Mouse (Mus musculus): ENCODE measurements at regions not wholly inside any gene's neighbourhood (a gene's known extent, or its start where the extent isn't known, plus 50 kb on each side); places are given as distances from the start of the nearest gene placed in this dataset.
"Not testable (repeated sequence)": the region's sequence is repeated elsewhere in the genome, so short reads cannot be mapped to it uniquely, and the experiment has no call there.

DNA sequence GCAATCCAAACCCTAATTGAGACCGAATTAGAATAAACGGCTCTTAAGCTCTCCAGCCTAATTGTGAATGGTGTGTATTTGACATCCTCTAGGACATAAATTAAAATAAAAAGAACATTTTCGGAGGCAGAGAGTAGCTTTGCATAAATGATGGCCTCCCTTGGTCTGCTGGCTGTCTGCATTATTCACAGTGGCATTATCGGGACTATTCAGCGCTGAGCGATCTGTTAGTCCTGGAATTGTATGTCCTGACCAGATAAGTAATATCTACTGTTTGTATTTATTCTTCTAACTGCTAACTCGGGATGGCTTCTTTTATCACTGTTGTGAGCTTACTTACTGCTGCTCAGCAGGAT, 299.6 kb downstream of the Chl1 start:
- DNase-seq: no peak

DNA sequence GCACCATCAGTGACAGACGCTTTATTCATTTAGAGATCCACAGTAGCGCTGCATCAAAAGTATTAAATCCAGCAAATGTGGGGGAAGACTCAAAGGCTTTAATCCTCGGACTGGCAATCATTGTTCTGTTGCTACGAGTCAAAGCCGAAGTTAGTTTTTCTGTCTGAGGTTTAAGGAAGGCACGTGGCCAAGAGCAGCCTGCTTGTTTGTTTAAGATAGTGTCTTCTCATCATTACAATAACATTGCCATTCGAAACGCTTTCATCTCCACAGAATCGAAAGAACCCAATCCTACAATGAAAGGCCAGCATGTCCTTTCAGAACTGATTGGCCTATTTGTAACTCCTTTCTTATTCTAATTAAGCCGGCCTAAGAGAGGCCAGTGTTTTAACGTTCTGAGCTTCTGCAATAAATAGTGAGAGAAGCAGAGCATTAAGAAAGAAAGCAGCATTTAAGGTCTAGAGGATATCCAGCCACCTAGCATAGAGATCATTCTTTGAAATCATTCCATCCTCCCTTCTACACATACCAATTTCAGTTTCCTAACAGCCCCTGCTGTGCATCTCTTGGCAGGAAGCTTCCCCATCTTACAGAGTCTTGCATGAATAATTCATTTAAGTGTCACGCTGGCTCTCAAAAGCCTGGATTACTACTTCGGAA, 300.1 kb downstream of the Chl1 start:
- peak; percentile 35 for DNase-seq

DNA sequence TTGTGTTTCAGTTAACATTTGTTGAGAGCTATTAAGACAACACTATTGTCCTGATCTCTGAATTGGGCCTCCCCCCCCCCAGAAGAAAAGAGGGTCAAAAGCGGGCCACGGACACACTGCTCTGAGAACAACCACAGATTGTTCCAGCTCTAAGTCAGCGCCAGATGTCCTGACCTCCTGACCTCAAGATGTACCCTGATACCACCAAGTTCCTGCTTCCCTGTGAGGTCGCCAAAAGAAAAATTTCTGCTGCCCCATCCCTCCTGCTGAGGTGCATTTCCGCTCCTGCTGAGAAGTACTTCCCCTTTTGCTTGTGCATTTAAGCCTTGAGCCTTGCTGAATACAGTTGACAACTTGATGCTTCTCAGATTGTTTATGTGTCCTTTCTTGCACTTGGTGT, 306.0 kb downstream of the Chl1 start:
- DNase-seq: not testable (repeated sequence)

DNA sequence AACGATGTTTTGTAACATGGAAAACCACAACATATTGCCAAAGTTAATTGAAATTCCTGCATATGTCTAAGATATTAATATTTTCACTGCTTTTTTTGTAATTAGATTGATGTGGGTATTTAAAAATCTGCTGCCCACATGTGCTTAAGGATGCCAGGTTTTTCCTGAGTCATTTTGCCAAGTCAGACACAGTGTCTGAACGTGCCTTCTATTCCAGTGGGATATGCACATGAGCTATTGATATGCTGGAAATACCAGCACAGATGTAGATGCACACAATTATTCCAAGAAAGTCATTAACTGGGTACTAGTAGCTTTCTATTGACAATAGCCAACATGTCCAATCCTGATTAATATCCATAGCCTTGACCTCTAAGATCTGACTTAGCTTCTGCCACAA, 315.7 kb downstream of the Chl1 start:
- DNase-seq: no peak

GRCm38 (mm10) chr6:103827623-103828022, 317.2 kb downstream of the Chl1 start:
- no peak for DNase-seq

DNA sequence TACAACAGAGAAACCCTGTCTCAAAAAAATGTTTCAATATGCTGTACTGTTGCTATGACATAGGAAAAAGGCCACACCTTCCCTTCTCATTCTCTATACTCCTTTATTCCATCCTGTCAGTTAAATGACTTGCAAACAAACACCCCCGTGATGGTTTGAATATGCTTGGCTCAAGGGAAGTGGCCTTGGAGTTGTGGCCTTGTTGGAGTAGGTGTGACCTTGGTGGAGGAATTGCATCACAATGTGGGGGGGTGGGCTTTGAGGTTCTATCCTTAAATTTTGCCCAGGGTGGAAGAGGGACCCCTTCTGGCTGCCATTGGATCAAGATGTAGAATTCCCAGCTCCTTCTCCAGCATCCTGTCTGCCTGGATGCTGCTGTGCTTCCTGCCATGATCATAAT, 318.5 kb downstream of the Chl1 start:
- no peak for DNase-seq

DNA sequence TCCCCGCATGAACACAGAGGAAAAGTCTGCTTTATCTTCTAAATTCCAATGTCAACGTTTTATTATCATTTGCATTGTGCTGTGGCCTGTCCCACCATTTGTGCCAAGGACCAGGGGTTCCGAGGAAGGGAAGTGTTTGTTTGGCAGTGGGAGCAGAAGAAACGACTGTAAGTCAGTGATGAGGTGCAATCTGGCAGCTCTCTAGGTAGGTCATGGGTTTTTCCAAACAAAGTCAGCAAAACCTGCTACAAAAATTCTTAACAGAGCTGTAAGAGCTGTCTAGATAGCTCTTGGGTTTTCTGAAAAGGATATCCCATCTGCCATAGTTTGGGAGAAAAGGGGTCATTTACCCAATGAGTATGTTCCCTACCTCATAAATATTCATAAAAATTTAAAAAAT, 321.9 kb downstream of the Chl1 start:
- no peak for DNase-seq

- DNase-seq: no peak
These were observed 322.4 kb downstream of the Chl1 start for GRCm38 (mm10) chr6:103832808-103833207.

DNA sequence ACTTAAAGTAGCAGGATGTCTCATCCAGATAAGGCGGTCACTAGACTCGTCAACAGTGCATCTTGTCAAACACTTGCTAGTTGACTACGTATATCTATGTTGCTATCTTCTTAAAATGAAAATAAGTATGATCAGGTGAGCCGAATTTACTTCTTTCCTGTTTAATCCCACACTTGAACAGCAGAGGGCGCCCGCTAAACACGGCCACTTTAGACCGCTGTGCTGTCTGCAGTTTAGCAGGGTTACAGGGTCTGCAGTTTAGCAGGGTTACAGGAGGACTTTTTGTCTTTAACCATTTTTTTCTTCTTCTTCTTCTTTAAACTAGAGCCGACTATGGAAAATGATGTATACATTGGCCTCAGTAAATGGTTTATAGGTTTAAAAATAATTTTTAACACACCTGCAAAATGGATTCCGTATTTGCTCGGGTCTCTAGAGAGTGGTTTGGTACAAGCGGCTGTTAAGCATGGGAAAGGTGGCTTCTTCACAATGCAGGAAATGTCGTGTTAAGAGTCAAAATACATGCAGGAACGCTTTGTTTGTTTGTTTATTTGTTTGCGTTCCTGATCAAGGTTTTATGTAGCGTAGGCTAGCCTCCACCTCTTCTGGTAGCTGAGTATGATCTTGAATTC, 323.2 kb downstream of the Chl1 start:
- DNase-seq: peak; percentile 73

- no peak for DNase-seq
These were observed 324.4 kb downstream of the Chl1 start for GRCm38 (mm10) chr6:103834726-103835229.

DNA sequence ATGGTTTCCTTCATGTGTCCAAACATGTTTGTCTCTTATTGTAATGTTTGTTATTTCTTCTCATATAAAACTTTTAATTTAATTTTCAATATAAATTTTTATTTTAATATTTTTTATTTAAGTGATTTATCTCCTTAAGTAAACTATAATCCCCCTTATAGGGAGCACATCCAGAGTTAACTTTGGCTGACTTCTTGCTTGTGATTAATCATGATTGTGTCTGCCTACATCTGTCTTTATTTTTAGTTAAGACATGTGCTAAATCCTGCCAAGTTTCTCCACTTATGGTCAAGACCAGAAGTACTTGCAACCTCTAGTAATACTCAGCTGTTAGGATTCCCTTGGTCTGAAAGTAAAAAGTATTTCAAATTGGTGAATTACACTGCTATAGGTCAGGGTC, 349.4 kb downstream of the Chl1 start:
- DNase-seq: no peak

- no peak for DNase-seq
These were observed 383.1 kb downstream of the Chl1 start for GRCm38 (mm10) chr6:103893455-103893854.

- peak; percentile 4 for DNase-seq
These were observed 414.1 kb downstream of the Chl1 start for GRCm38 (mm10) chr6:103924504-103924903.

GRCm38 (mm10) chr6:103927094-103927493, 416.7 kb downstream of the Chl1 start:
- no peak for DNase-seq

GRCm38 (mm10) chr6:103940345-103940744, 430.0 kb downstream of the Chl1 start:
- DNase-seq: no peak

- DNase-seq: no peak
These were observed 434.0 kb downstream of the Chl1 start for GRCm38 (mm10) chr6:103944361-103944760.

DNA sequence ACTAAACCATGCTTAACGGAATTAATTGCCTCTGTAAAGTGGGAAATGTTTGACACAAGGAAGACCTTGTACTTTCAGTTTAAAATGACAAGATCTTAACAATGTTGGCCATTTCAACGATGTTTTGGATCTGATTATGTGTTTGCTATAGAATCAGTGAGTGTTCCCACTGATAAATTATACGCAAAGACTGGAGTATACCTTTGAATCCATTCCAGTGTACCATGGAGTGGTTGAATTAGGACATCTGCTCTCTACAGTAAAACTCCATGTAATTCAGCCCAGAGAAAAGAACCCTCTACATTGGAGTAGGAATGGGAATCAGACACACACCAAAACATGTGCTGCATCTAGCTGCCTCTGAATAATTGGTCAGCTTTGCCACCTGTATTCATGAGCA, 437.1 kb downstream of the Chl1 start:
- no peak for DNase-seq

DNA sequence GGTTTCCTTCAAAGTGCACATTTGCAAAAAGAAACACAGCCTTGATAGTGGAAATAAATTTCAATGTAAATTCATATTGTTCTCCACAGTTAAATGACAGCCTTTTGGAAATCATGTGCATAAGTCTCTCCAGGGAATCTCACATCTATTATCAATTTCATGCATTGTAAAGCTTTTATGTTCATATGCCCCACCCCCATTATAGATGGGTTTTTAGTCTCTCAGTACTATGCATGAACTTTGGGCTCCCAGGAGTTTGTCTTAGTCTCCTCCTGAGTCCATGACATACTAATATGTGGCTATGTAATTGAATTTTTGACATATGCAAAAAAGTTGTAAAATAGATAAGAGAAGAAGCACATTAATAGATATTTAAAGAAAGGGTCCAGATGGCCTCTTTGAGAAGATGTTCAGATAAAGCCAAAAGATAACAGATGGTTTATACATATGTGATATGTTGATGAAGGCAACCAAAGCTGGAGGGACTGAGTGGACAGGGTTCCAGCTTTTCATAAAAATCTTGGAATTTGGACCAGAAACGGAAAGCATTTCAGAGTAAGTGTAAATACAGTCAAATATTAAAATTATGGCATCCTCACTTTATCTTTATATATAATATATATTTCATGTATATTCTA, 442.9 kb downstream of the Chl1 start:
- DNase-seq: peak; percentile 19

- no peak for DNase-seq
These were observed 448.6 kb downstream of the Chl1 start for GRCm38 (mm10) chr6:103959002-103959401.

DNA sequence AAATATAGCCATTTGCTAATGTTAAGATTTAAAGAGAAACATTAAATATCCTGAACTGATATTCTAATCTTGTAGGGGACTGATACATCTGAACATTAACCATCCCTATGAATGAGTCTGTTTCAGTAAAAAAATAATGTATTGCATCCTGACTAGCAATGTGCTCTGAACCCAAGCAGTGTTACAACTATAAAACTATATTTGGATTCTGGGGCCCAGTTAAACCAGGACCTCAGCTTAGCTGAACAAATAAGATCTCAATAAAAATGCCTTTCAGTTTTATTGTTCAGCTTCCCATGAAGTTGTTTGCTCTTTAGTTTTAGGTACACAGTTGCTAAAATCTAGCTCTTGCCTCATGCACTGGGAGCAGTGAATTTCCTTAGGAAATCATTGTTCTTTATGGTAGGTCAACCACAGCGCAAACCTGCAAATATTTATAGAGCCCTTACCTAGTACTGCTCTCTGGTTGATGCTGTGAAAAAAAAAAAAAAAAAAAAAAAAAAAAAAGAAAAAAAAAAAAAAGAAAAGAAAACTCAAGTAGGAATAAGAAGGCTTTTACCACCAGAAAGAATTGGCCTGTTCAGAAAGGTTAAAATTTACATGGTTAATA, 457.5 kb downstream of the Chl1 start:
- no peak for DNase-seq

DNA sequence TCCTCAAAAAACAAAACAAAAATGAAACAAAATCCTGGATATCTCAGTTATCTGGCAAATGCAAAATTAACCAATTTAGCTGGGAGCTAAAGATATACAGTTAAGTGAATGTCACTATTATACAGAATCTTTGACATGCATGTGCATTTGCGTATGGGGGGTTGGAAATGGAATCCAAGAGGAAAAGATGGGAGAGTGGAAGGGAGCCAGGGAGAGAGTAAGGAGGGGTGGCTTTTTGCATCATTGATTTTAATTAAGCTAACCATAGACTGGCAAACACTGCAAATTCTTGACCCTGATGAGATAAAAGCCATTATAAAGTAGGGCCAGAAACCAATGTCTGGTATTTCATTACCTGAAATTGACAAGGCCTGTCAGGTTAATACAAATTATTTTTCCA, 488.8 kb downstream of the Chl1 start:
- DNase-seq: no peak

DNA sequence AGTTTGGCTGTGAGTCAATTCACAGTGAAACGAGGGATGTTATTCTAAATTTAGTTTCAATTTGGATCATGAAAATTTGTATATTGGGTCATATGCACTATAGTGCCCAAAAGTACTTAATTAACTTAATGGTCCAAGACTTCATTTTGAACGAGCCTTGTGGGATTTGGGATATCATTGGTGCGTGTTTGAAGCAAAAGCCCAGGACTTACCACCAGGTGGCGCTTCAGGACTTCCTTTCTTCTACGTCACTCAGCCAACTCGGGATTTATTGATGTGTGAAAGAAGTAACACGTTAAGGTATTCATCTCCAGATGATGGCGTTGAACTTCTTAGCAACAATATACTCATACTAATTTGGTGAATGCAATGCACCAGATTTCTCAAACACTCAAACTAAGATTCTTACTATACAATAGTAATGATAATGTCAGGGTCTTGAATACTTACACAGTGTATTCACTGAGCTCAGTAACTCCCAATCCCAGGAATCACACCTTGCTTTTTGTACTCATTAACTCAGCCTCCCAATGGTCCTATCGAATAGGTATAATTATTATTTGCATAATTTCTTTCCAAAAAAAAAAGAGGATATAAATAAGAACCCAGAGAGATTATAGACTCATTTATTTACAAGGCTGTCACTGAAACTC, 464.0 kb upstream of the Cntn6 start:
- peak; percentile 87 for DNase-seq

GRCm38 (mm10) chr6:104038853-104039252, 453.7 kb upstream of the Cntn6 start:
- DNase-seq: no peak
